ENCODE assay signal across 8 mouse cellular contexts in genomic region chr11:117969100-117969944, GRCm38 (mm10). TPM values are rescaled to one million over a fixed set of nuclear protein-coding genes. Genes with fewer than 3 reads are reported as not detected.
A peak's percentile ranks its signal among the peaks of the same experiment; 100 is the strongest.
DNase-seq lines count a peak whose midpoint lies in the region; ATAC-seq and TF ChIP-seq lines count a peak whose summit lies in the region.

No protein-coding gene starts in this region.

- H3K27ac ChIP-seq in hindbrain, embryonic 11.5 days (ENCODE audit: low read depth, low read length): peak overlapping the region; percentile 90
- peak overlapping the region; percentile 99 for H3K27ac ChIP-seq in lung, postnatal 0 days (ENCODE audit: low read length)

- H3K4me3 ChIP-seq in hindbrain, embryonic 11.5 days (ENCODE audit: low read depth, low read length): peak overlapping the region; percentile 58
- peak overlapping the region; percentile 92 for H3K4me3 ChIP-seq in lung, postnatal 0 days (ENCODE audit: low read depth, low read length)

- under 1% methylated on average over 61 of the region's 65 CpGs for WGBS in hindbrain, embryonic 11.5 days
- 0% methylated on average over 50 of the region's 65 CpGs for WGBS in lung, postnatal 0 days

- H3K36me3 ChIP-seq in hindbrain, embryonic 11.5 days (ENCODE audit: control insufficient read depth, insufficient read depth, low read length): no peaks in the 10 kb centered on the region
- H3K36me3 ChIP-seq in lung, postnatal 0 days (ENCODE audit: insufficient read depth, low read length): no peaks in the 10 kb centered on the region

- H3K4me2 ChIP-seq in hindbrain, embryonic 11.5 days (replicated peaks; ENCODE audit: low read depth, low read length): peak overlapping the region; percentile 97
- H3K4me2 ChIP-seq in lung, postnatal 0 days (replicated peaks; ENCODE audit: low read depth, low read length): peak overlapping the region; percentile 89

- TF ChIP-seq EP300 in lung, postnatal 0 days (IDR thresholded peaks at IDR 0.05): peak; percentile 91

- H3K9ac ChIP-seq in hindbrain, embryonic 11.5 days (ENCODE audit: low read depth, low read length): peak overlapping the region; percentile 84
- H3K9ac ChIP-seq in lung, postnatal 0 days (replicated peaks; ENCODE audit: low read depth): peak overlapping the region; percentile 97

- no peak for TF ChIP-seq CTCF in lung, postnatal 0 days (IDR thresholded peaks at IDR 0.05)

- ATAC-seq in hindbrain, embryonic 11.5 days (ENCODE audit: low FRiP score): peak; percentile 91
- peak; percentile 94 for ATAC-seq in lung, postnatal 0 days

- H3K9me3 ChIP-seq in hindbrain, embryonic 11.5 days (ENCODE audit: control insufficient read depth, low read length): no peaks in the 10 kb centered on the region
- H3K9me3 ChIP-seq in lung, postnatal 0 days (ENCODE audit: low read length): no peaks in the 10 kb centered on the region

- peaks cover 22% of the 10 kb centered on the region for H3K27me3 ChIP-seq in hindbrain, embryonic 11.5 days (ENCODE audit: control insufficient read depth, insufficient read depth, low read length)
- H3K27me3 ChIP-seq in lung, postnatal 0 days (replicated peaks; ENCODE audit: insufficient read depth, low read length): no peaks in the 10 kb centered on the region

- peaks cover 23% of the 10 kb centered on the region for H3K4me1 ChIP-seq in hindbrain, embryonic 11.5 days (replicated peaks; ENCODE audit: control insufficient read depth, insufficient read depth, low read length)
- peaks cover 31% of the 10 kb centered on the region; the same call in 1 of the 2 replicates for H3K4me1 ChIP-seq in lung, postnatal 0 days (ENCODE audit: insufficient read depth, low read depth, low read length)

- DNase-seq in NIH3T3 (ENCODE audit: low read depth): peak; percentile 99
- peak; percentile 74 for DNase-seq in cerebellum, adult 9-11 months
- peak; percentile 78 to 86 for DNase-seq in frontal cortex, adult 2 months (ENCODE audit: extremely low spot score in 1 of 2, low spot score in 1 of 2)
- peak; percentile 93 for DNase-seq in hindbrain, embryonic 11.5 days (ENCODE audit: low spot score)
- peak; percentile 83 to 91 for DNase-seq in layer of hippocampus, postnatal 10 days (ENCODE audit: low spot score in 2 of 2)
- peak; percentile 99 for DNase-seq in lung, postnatal 0 days (ENCODE audit: low spot score)
- peak; percentile 96 for DNase-seq in ovary, postnatal 14 days (ENCODE audit: low spot score)
- peak; percentile 81 to 86 for DNase-seq in thymus, postnatal 36 days

RNA-seq across cellular contexts. Expression of gene Socs3, which starts 0.5 kb away (rescaled TPM):
- polyA plus RNA-seq in frontal cortex, adult 2 months (2012; rRNA removed): 4.5 and 5.8 TPM in 2 replicates
- 3.4 and 5.6 TPM in 2 replicates for polyA plus RNA-seq in hindbrain, embryonic 11.5 days (2014; fragmentation: Nextera tagmentation; extraction: Ambion mirVana)
- 1 to 10 TPM; 2.3 to 2.8 TPM for total RNA-seq in layer of hippocampus, postnatal 10 days (2021)
- 27.5 and 57.0 TPM in 2 replicates for polyA plus RNA-seq in lung, postnatal 0 days (2015; fragmentation: Nextera tagmentation; extraction: Ambion mirVana)

RNA-seq across cellular contexts. Expression of gene Pgs1, which starts 16.8 kb away (rescaled TPM):
- 69.6 and 74.3 TPM in 2 replicates for polyA plus RNA-seq in frontal cortex, adult 2 months (2012; rRNA removed)
- 38.6 and 39.1 TPM in 2 replicates for polyA plus RNA-seq in hindbrain, embryonic 11.5 days (2014; fragmentation: Nextera tagmentation; extraction: Ambion mirVana)
- 10 to 100 TPM; 59.2 to 59.6 TPM for total RNA-seq in layer of hippocampus, postnatal 10 days (2021)
- polyA plus RNA-seq in lung, postnatal 0 days (2015; fragmentation: Nextera tagmentation; extraction: Ambion mirVana): 88.6 and 89.5 TPM in 2 replicates

Comparison
In these comparisons a context has a peak if more than half of its experiments do, and no peak if none do; other contexts are left out.
1. Peak in every context shown above with its lines: DNase-seq, ATAC-seq, H3K4me3 ChIP-seq and H3K27ac ChIP-seq.